Mouse (Mus musculus) adrenal gland, postnatal 25 days (tissue): ENCODE results near the gene Sytl1. TPM values are rescaled to one million over a fixed set of nuclear protein-coding genes. Genes with fewer than 3 reads are reported as not detected.

Experiments used
- DNase-seq: peaks from one replicate; pipeline ENCODE4 v3.0.0; 2021; ENCODE audit warnings: mixed read lengths
- total RNA-seq: library from RNA; stranded (reverse); gene quantifications from 2 replicates; pipeline ENCODE4 v1.2.3, GENCODE M21; 2021

Sytl1 gene
- total RNA-seq, 1 experiment from 2014 or later, result 1.9 TPM

DNA sequence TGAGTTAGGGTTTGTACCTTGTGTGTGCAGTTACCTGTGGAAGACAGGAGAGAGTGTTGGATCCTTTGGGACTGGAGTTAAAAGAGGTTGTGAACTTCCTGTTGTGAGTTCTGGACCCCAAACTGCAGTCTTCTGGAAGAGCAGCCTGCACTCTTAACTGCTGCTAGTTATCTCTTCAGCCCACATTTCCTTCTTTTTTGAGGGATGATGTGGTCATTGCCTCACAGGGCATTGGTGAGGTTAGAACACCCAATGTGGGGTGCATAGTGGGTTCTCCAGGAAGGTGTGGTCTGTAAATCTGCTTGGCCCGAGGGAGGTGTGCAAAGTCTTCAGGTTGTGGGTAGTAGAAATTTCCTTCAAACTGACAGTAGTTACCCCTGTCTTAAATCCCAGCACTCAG is 18.6 kb downstream of the Sytl1 start:
- DNase-seq, result no peak

DNA sequence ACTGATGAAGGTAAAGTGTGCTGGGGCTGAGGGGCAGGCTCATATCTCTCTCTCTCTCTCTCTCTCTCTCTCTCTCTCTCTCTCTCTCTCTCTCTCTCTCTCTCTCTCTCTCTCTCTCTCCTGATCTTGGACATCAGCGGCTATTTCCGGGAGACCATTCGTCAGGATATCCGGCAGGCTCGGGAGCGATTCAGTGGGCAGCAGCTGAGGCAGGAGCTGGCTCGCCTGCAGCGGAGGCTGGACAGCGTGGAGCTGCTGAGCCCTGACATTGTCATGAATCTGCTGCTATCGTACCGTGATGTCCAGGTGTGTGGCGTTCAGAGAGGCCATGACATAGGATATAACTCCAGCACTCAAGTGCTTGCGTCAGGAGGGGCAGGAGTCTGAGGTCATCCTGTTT is 19.4 kb downstream of the Sytl1 start:
- no peak for DNase-seq

DNA sequence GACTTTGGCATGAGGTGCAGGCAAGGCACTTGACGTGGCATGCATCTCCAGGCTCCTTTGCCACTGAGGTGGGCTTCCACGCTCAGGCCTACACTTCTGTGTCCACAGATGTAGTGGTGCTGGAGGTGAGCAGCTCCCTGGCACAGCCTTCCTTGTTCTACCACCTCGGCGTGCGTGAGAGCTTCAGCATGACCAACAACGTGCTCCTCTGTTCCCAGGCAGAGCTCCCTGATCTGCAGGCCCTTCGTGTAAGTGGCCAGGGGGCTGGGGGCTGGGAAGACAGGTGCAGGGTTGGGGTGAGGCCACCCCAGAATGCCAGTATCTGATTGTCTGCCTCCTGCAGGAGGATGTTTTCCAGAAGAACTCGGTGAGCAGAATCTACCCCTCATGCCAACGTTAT is 20.2 kb downstream of the Sytl1 start:
- DNase-seq, result no peak

DNA sequence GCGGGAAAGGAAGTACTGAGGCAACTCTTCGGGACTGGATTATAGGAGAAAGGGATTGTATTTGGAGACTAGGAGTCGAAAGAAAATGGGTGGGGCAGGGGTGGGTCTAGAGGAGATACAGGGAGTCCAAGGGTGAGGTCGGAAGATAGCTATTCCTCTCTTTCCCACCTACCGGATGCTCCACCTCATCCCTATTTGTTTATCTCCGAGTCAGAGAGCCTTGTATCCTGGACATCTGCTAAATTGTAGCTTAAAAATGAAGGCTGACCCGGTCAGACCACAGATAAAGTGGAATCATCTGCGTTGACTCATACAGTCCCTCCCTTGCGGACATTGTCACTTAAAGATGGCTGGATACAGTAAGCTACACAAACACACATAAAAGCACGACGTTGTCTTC is 21.0 kb downstream of the Sytl1 start:
- DNase-seq, result no peak

DNA sequence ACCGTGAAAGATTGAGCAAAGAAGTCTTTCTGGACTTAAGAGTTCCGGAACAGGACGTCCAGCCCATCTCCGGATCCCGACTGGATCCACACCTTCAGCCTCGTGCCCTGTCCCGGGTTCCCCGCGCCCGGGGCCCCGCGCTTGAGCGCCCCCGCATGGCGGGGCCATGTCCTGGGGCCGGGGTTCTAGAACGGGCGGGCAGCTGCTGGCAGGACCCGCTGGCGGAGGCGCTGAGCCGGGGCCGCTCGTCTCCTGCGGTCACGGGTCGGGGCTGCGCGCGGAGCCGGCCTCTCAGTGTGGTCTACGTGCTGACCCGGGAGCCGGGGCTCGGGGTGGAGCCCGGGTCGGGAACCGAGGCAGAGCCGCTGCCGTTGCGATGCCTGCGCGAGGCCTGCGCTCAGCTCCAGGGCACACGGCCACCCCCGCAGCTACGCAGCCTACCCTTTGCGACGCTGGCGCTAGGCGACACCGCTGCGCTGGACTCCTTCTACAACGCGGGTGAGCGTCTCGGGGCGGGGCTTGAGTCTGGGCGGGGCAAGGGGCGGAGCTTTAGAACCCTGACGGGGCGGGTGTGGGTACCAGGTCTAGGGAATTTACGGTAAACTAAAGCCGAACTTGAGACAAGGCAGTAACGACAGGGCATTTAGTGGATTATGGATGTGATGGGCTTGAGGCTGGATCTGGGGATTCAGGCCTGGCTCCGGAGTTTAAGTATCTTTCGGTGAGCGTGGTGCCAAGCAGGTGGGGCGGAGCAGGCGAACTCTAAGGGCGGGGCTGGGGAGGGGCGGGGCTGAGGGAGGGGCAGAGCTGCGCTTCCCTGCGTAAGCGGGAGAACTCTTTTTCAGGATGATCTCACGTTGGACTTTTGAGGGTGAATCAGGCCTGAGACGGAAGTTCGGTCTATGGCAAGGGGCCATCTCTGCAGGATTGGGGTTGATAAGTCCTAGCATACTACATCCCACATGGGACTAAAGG is 21.7 kb downstream of the Sytl1 start:
- DNase-seq, result peak; percentile 94

DNA sequence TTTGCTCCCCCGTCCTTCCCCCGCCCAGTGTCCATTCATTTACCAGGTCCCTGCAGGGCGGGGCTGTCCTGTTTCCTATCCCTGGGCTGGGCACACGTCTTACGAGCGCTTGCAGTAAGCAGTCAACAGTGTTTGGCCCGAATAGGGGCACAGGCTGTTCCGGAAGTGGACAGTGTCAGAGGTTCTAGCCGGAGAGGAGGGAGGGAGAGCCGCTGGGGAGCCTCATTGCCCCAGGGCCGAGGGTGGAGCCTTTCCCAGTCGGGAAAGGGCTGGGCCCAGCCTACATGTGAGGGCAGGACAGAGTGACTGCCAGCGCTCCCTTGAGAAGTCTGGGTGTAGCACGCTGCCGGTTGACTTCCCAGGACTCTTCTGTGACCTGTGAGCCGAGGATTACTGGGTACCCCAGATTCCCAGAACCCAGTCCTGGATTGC is 22.4 kb downstream of the Sytl1 start, which contains the start of gene Map3k6:
Gene Map3k6 (plus strand): TSS at position 329 of the 432 bp plus-strand sequence.
- peak; percentile 84 for DNase-seq

DNA sequence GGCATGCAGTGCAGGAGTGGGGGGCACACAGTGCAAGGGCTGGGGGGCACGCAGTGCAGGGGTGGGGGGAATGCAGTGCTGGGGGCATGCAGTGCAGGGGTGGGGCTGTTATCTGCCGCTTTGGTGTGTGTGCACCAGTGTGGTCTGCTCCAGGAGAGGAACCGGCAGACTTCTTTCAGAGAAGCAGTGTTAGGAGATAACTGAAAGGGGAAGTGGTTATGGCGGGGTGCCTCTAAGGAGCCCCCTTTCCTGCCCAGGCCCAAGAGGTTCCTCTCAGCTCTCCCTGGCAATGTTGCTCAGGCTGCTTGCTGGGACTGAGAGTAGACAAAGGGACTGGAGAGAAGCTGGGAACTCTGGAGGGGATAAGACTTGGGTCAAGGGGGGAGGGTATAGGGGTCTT is 25.0 kb downstream of the Sytl1 start:
- no peak for DNase-seq

DNA sequence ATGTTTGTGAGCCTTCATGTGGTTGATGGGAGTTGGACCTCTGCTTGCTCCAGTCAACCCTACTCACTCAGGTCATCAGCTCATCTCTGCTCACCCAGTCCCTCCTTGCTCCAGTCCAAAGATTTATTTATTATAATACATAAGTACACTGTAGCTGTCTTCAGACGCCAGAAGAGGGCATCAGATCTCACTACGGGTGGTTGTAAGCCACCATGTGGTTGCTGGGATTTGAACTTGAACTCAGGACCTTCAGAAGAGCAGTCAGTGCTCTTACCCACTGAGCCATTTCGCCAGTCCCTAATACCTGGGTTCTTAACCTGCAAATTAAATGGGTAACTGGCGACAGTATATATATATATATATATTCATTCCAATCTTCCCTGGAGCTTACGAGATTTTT is 27.5 kb downstream of the Sytl1 start:
- DNase-seq, result no peak

DNA sequence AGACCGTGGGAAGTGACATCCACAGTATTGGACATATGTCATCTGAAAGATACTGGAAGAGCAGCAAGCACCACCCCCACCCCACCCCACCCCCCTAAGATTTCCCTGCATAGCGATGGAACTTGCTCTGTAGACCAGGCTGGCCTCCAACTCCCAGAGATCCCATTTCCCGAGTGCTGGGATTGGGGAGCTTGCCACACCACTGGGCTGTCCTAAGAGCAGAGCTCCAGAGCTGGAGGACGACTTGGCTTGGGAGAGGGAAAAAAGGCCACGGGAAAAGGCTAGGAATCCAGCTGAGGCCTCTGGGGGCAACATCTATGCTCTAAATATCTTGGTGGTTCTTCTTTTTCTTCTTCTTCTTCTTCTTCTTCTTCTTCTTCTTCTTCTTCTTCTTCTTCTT is 28.1 kb downstream of the Sytl1 start:
- no peak for DNase-seq

DNA sequence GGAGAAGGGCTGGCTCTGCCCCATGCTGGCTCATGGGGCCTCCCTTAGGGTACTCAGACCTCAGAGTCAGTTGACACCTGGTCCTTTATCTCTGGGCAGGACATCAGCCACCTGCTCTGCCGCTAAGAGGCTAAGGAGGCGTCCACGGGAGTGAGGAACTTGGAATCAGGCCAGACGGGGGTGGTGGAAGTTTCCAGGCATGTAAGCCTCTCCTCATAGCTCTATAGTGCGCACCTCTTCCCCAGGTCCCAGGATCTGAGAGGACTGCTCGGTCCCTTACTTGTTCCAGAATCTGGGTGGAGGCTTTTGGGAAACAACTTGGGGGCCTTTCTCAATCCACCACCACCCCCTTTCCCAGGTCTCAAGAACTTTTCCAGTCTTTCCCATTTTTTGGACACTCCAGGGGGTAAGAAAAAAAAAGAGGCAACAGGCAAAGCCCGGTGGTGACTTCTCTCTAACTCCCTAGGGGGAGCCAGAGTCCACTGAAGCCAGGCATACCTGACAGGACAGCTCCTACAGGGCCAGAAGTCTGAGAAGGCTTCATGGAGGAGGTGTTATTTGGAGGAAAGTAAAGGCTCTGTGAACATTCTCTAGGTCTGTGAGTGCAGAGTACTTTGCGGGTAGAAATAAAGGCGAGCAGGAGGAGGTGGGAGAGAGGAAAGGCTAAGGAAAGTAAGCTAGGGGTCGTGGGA is 29.5 kb downstream of the Sytl1 start:
- DNase-seq, result peak; percentile 49

DNA sequence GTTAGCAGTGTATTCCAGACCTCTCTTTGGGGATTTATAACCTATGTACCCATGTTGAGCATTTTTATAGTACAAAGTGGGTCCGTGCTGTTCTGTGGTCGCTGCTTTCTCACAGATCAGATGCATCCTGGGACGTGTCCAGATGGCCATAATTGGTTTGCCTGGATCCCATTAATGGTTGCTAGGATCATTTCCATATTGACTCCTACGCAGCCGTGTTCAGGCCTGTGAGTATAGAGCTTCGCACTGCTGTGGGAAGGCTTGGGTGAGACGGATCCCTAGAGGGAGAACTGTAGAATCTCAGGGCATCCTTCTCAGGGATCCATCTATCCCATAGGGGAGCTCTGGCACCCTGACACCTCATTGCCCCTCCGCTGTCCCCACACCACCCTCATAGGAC is 33.3 kb downstream of the Sytl1 start:
- no peak for DNase-seq

DNA sequence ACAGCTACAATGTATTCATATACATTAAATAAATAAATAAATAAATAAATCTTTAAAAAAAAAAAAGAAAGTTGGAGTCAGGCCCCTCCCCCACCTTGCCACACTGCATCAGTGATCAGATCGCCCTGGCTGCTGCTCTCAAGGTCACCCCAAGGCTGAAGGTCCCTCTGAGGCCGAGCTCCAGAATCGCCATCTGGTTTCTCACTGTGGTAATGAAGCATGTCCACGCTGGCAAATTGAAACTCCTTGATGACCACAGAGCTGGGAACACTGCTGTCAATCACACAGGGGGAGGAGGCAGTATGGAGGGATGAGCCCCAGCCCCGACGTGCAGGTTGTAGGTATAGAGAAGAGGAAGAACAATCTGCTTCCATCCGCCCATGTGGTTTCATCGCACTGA is 35.3 kb downstream of the Sytl1 start:
- DNase-seq, result peak; percentile 42

DNA sequence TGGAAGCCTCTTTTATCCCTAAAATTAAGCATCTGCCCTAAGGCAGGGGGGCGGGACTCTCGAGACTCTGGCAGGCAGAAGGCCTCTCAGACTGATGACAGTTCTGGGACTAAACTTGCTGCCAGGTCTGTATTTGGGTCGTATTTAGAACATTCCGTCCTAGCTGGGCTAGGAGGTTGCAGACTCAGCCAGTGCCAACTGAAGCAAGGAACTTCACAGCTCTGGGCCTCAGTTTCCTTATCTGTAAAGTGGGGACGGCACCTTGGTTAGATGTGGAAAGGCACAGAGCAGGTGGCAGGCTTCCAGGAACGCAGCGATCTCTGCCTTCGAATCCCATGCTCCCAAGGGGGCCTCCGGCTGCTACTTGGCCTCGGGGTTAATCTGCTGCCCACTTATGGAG is 36.8 kb downstream of the Sytl1 start:
- DNase-seq, result no peak

DNA sequence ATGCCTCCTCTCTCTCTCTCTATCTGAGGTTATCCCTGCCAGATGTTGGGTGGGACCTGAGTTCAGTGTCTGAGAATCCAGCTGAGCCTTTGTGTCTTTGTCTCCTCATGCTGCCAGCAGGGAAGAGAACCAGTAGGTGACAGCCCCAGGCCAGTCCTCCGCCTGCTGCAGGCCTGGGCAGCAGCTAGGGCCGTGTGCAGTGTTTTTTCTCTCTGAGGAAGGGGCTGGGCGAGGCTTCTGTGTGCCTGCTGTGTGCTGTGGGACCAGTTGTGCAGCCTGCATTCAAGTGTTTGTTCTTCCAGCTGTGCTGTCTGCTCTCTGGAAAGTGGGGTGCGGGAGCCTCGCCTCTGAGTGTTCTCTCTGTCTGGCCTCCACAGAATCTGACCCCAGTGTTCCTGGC is 39.0 kb downstream of the Sytl1 start:
- no peak for DNase-seq

DNA sequence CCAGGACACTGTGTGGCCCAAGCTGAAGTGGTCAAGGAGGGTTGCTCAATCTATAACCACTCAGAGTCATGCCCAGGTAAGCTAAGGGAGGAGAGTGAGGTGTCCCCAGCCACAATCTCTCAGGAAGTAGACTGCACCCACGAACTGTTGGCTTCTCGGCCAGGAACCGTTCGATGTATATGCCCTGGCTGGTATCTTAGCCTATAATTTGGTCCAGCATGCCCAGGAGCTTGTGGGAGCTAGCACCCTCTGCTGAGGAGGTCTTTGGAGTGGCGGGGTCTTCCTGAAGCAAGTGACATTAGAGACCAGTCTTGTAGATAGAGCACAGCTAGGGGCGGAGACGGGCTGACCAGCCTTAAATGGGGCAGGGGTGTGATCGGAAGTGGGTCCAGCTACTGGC is 41.2 kb downstream of the Sytl1 start:
- DNase-seq, result no peak

DNA sequence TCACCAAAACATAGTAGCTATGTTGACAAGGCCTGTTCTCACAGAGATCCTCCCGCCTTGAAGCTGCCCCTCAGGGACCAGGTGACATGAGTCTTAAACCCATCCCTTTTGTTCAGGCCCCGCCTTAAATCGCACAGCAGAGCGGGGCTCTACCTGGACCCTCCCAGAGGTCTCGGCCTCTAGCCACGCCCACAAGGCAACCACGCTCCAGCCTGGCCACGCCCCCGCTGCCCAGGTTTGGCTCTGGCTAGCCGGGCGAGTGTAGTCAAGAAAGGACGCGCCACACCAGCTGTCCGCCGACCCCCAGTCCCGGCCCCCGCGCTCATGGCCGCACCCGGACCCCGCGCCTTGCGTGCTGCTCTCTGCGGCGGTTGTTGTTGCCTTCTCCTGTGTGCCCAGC is 42.3 kb downstream of the Sytl1 start:
- DNase-seq, result no peak

DNA sequence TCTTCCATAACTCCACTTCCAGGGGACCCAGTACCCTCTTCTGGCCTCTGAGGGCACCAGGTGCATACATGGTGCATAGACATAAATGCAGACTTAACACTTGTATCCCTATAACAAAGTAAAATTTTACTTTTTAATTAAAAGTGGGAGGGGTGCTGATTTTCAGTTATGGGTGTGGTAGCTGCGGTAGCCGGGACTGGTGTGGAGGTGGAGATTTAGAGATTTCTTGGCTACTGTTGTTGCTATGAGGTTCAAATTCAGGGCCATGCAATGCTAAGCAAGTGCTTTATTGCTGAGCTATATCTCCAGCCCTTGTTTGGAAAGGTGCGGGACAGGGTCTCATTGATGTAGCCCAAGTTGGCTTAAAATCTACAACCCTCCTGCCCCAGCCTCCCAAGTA is 44.2 kb downstream of the Sytl1 start:
- no peak for DNase-seq

DNA sequence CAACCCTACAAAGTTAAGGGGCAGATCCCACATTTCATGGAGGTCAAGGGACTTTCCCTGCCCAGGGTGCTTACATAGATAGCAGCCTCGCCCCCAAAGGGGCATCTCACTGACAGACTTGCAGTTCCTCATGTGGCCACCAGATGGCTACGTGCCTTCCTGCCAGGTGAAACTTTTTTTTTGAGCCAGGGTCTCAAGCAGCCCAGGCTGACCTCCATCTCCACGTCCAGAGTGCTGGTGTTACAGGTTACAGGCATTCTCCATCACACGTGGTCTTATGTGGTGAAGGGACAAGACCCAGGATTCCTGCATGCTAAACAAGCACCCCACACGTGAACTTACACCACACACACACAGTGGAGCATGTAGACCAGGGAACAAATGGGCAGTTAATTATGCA is 45.3 kb downstream of the Sytl1 start:
- DNase-seq, result peak; percentile 53

DNA sequence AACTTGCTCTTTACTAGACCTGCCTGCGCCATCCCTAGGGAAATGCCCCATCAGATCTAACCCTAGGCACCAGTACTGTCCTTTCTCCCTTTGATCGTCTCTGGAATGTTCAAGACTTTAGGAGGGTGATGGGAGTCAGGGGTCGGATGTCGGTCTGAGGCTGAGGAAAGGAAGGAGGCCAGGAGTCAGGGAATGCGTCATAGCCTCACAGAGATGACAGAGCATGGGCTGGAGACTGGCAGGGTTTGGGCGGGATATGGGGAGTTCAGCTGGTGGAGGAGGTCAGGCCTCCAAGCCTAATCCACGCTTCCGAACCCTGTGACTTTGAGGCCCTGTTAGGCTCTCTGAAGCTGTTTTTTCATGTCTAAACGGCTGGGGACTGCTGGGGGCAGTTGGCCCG is 49.3 kb downstream of the Sytl1 start:
- no peak for DNase-seq

DNA sequence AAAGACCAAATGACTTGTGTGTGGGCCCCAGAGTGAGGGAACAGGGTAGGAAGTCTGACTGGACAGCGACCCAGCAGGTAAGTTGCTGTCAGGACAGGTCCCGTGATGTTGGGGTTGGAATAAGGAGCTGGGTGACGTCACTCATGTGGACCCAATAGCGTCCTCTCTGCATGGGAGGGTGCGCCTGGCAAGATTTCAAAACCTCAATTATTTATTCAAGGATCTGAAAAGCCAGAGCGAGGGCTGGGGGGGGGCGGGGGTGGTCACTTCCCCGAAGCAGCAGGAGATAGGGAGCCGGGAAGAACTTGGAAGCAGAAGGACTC is 49.7 kb downstream of the Sytl1 start:
- no peak for DNase-seq

DNA sequence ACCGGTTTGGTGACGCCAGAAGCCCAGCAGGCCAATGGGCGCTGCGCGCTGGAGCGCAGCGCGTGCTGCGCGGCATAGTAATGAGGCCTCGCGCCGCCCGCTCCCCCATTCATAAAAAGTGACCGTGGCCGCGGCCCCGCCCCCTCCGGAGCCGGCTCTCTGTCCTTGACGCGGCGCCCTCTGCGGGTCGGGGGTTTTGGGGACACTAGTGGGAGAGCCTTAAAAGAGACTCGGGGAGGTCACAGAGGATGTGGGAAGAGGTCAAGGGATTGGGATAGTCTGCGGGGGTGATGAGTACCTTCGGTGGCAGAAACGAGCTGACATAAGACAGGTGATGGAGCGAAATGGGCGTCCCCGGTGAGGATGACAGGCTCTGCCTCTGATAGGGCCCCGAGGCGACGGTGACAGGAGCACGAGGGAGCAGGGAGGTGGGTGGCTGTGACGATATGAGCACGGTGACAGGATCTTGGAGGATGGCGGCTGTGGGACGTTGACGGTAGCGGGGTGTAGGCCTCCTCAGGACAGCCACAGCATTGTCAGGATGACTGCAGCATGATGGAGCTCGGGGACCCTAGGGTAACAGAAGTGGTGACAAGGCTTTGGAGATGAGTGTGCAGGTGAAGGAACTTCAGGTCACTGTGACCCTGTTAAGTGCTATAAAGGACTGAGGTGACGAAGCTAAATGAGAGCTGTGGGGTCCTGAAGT is 50.2 kb downstream of the Sytl1 start:
- peak; percentile 83 for DNase-seq

DNA sequence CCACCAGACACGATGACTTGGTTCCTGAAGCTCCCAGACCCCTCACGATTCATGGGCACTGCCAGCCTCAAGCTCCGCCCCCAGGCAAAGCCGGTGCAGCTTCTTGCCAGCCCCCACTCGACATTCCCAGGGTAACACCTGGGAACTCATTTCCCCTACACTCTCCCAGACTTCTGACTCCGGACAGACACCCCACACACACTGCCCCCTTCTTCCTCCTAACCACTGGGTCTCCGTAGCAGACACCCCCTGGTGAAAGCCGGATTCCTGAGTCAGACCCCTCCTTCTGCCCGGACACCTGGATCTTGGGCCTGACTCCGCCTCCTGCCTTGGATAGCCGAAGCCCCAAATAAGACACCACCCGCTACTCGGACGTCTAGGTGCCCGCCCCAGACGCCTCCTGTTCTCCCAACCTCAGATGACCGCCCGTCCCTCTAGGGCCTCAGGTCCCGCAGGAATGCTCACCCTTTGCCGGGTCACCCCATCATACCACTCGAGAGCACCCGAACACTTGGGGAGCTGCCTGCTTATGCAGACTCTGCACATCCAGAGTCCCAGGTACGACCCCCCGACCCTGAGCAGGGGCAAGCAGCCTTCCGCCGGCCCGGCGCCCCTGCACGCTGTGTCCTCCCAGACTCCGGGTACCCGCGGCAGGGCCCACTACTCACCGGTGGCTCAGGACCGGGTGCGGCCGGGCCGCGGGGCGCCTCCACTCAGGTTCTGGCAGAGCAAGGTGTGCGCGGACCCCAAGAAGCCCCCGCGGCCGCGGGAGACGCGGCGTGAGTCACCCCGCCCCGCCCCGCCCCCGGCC is 51.0 kb downstream of the Sytl1 start, which contains the start of the genes Cd164l2 and Gpr3:
Gene Cd164l2 (plus strand): TSS at position 381 of the 811 bp plus-strand sequence.
Gene Gpr3 (minus strand): TSS at position 786 of the 811 bp plus-strand sequence.
- DNase-seq, result no peak
